Mouse (Mus musculus) E14TG2a.4 (cell line): ENCODE measurements around the gene Clec3a.

Source experiments
- CTCF ChIP-seq: conservative IDR thresholded peaks from 2 replicates; pipeline ENCODE4 v1.5.1; 2014; ENCODE audit warnings: low read length
- NANOG ChIP-seq: IDR thresholded peaks from 2 replicates; pipeline ENCODE4 v1.6.1; 2014; ENCODE audit warnings: borderline replicate concordance, low read length, mixed read lengths
- POU5F1 ChIP-seq: IDR thresholded peaks from 2 replicates; pipeline ENCODE4 v1.6.1; 2014; ENCODE audit warnings: low read length, borderline replicate concordance

DNA sequence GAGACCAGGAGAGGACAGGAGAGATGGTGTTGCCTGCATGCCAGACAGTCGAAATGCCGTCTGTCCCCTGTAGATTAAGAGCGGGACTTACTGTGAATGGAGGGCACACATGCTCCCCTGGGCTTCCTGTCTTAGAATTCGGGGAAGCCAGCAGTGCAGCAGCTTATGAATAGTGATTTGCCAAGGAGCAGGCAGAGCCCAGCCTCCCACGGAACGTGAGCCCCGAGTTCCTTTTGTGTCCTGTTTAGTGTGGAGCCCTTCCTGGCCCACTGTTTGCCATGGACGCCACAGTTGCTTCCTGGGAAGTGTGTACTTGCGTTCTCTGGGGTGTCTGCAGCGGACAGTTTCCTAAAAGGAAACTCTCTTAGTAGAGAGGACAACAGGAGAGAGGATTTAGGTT is 45.4 kb downstream of the Clec3a start:
- no peak for TF ChIP-seq POU5F1
- no peak for TF ChIP-seq CTCF
- TF ChIP-seq NANOG: no peak
